Comparison of ENCODE assay signal across 8 mouse cellular contexts in genomic region chr5:74277712-74278111, GRCm38 (mm10).
A peak's percentile ranks its signal among the peaks of the same experiment; 100 is the strongest.
DNase-seq lines count a peak whose midpoint lies in the region; TF ChIP-seq lines count a peak whose summit lies in the region.

No protein-coding gene starts in this region.

- WGBS in cerebellum, adult 2 months: 0% methylated on average over 3 of the region's 3 CpGs
- 11% methylated on average over 3 of the region's 3 CpGs for WGBS in hindbrain, embryonic 10.5 days

- no peak overlapping the region for H3K4me3 ChIP-seq in cerebellum, adult 2 months (replicated peaks; ENCODE audit: insufficient read depth, low read depth, low read length)
- H3K4me3 ChIP-seq in hindbrain, embryonic 10.5 days: no peak overlapping the region

- peak; percentile 43 for DNase-seq in MEL-GATA-1-ER (ENCODE audit: extremely low read depth, low read depth)
- DNase-seq in cerebellum, adult 2 months: peak; percentile 87 to 92
- DNase-seq in frontal cortex, adult 2 months (ENCODE audit: extremely low spot score in 1 of 2, low spot score in 1 of 2): peak; percentile 83 to 98
- peak; percentile 89 for DNase-seq in hindbrain, embryonic 10.5 days (ENCODE audit: low spot score)
- peak; percentile 94 for DNase-seq in layer of hippocampus, adult 9-10 months (ENCODE audit: low spot score)
- DNase-seq in lung, postnatal 10 days: peak; percentile 94
- DNase-seq in retina, postnatal 1 day: peak; percentile 89
- DNase-seq in thymus, postnatal 4 days: peak; percentile 91

- H3K9me3 ChIP-seq in hindbrain, embryonic 10.5 days: no peaks in the 10 kb centered on the region

- no peaks in the 10 kb centered on the region for H3K36me3 ChIP-seq in hindbrain, embryonic 10.5 days

- H3K4me1 ChIP-seq in cerebellum, adult 2 months (ENCODE audit: control insufficient read depth, insufficient read depth, low read length): peaks cover 12% of the 10 kb centered on the region
- H3K4me1 ChIP-seq in hindbrain, embryonic 10.5 days (replicated peaks): peaks cover 5% of the 10 kb centered on the region; the same call in 1 of the 2 replicates

- H3K27ac ChIP-seq in cerebellum, adult 2 months (ENCODE audit: insufficient read depth, low read length): no peak overlapping the region
- H3K27ac ChIP-seq in hindbrain, embryonic 10.5 days: no peak overlapping the region

- TF ChIP-seq POLR2A in cerebellum, adult 2 months (IDR thresholded peaks at IDR 0.05; ENCODE audit: borderline replicate concordance, insufficient read depth, low read length): no peak

- peak; percentile 96 for TF ChIP-seq CTCF in cerebellum, adult 2 months (IDR thresholded peaks at IDR 0.05; ENCODE audit: borderline replicate concordance, insufficient read depth, low read depth, low read length)

- H3K27me3 ChIP-seq in cerebellum, adult 2 months (ENCODE audit: control insufficient read depth, insufficient read depth, low read length): no peaks in the 10 kb centered on the region
- H3K27me3 ChIP-seq in hindbrain, embryonic 10.5 days (ENCODE audit: insufficient read depth, poor library complexity, severe bottlenecking): no peaks in the 10 kb centered on the region

Comparison
In these comparisons a context has a peak if more than half of its experiments do, and no peak if none do; other contexts are left out.
1. DNase-seq: peak in every context shown above with its lines; median percentile 94 in layer of hippocampus, adult 9-10 months; 94 in lung, postnatal 10 days; 91 in thymus, postnatal 4 days; 90 in frontal cortex, adult 2 months; 90 in cerebellum, adult 2 months; 89 in hindbrain, embryonic 10.5 days; 89 in retina, postnatal 1 day; 43 in MEL-GATA-1-ER.